Mouse (Mus musculus) layer of hippocampus, adult 2 months (tissue): ENCODE data around the gene Rasa4. TPM values are rescaled to one million over a fixed set of nuclear protein-coding genes. Genes with fewer than 3 reads are reported as not detected.
"Not testable (repeated sequence)": the region's sequence is repeated elsewhere in the genome, so short reads cannot be mapped to it uniquely, and the experiment has no call there.

Experiments used
- DNase-seq, 2 experiments: peaks; one replicate each; pipeline ENCODE4 v3.0.0; 2022; ENCODE audit warnings: low spot score in 2 of 2
- H3K27ac ChIP-seq: fragments of 200-600 bp; 2 replicates; pipeline ENCODE4 v1.8.1; 2022
- H3K4me3 ChIP-seq: fragments of 200-600 bp; 2 replicates; pipeline ENCODE4 v1.8.1; 2022; ENCODE audit warnings: mild to moderate bottlenecking
- CTCF ChIP-seq: fragments of 200-600 bp; conservative IDR thresholded peaks from 2 replicates; pipeline ENCODE4 v1.8.1; 2022; ENCODE audit warnings: antibody characterized with exemption, mild to moderate bottlenecking, moderate library complexity
- total RNA-seq, 2 experiments: library from RNA; stranded (reverse); gene quantifications; 2 replicates each; pipeline ENCODE4 v1.2.3; 2021

Gene Rasa4
- total RNA-seq, 2 experiments from 2014 or later = 2.9 to 4.2 TPM

- no peak overlapping the region; the same call in 1 of the 2 replicates for H3K27ac ChIP-seq
- peak; percentile 98 for TF ChIP-seq CTCF
- DNase-seq = peak; percentile 53 to 75
Observed at GRCm38 (mm10) chr5:136102099-136102820, 18.5 kb downstream of the Rasa4 start.

GRCm38 (mm10) chr5:136104511-136104910 is 20.8 kb downstream of the Rasa4 start:
- TF ChIP-seq CTCF = peak; percentile 64
- no peak overlapping the region for H3K4me3 ChIP-seq
- H3K27ac ChIP-seq = no peak overlapping the region
- DNase-seq = no peak

More at GRCm38 (mm10) chr5:136102099-136102820, 18.5 kb downstream of the Rasa4 start:
- peak overlapping the region; percentile 54 for H3K4me3 ChIP-seq

GRCm38 (mm10) chr5:136108486-136108885 is 24.8 kb downstream of the Rasa4 start:
- no peak overlapping the region for H3K27ac ChIP-seq
- DNase-seq = no peak
- TF ChIP-seq CTCF = no peak
- no peak overlapping the region for H3K4me3 ChIP-seq

- Histone ChIP-seq H3K27ac (no peak overlapping the region), H3K4me3 (no peak overlapping the region)
- DNase-seq = no peak
- TF ChIP-seq CTCF = no peak
Observed at GRCm38 (mm10) chr5:136109042-136109441, 25.3 kb downstream of the Rasa4 start.

- not testable (repeated sequence) for DNase-seq, H3K27ac ChIP-seq, H3K4me3 ChIP-seq
Observed at GRCm38 (mm10) chr5:136113546-136113945, 29.8 kb downstream of the Rasa4 start.

GRCm38 (mm10) chr5:136115891-136116783 is 32.4 kb downstream of the Rasa4 start, which contains the start of gene Polr2j:
TSS of gene Polr2j (plus strand) at chr5:136116631.
- peak; percentile 99; the same call in 1 of the 2 replicates for TF ChIP-seq CTCF
- peak; percentile 96 to 99 for DNase-seq
- Histone ChIP-seq H3K27ac (peak within 1 kb of the TSS; percentile 93), H3K4me3 (peak within 1 kb of the TSS; percentile 94)

- TF ChIP-seq CTCF = no peak
- Histone ChIP-seq H3K27ac (peak overlapping the region; percentile 93), H3K4me3 (peak overlapping the region; percentile 94)
- no peak for DNase-seq
Observed at GRCm38 (mm10) chr5:136116784-136117112, 33.0 kb downstream of the Rasa4 start.

GRCm38 (mm10) chr5:136122165-136122564 is 38.4 kb downstream of the Rasa4 start:
- H3K4me3 ChIP-seq = no peak overlapping the region
- TF ChIP-seq CTCF = no peak

GRCm38 (mm10) chr5:136135571-136136291 is 52.0 kb downstream of the Rasa4 start, which contains the start of the genes Lrwd1 and Alkbh4:
TSS of gene Lrwd1 (minus strand) at chr5:136136074.
TSS of gene Alkbh4 (plus strand) at chr5:136136146.
- Histone ChIP-seq H3K27ac (peak within 1 kb of the TSS; percentile 81), H3K4me3 (peak within 1 kb of the TSS; percentile 73)
- peak; percentile 82 for TF ChIP-seq CTCF
- DNase-seq = peak; percentile 95 to 96

More at GRCm38 (mm10) chr5:136122165-136122564, 38.4 kb downstream of the Rasa4 start:
- no peak overlapping the region for H3K27ac ChIP-seq
- no peak for DNase-seq

- peak overlapping the region; percentile 81 for H3K27ac ChIP-seq
- H3K4me3 ChIP-seq = peak overlapping the region; percentile 73
- DNase-seq = no peak
- TF ChIP-seq CTCF = no peak
Observed at GRCm38 (mm10) chr5:136136292-136136990, 52.7 kb downstream of the Rasa4 start.

GRCm38 (mm10) chr5:136137658-136138274 is 54.0 kb downstream of the Rasa4 start:
- DNase-seq = peak; percentile 30 to 44
- peak; percentile 81 for TF ChIP-seq CTCF

More at GRCm38 (mm10) chr5:136137658-136138274, 54.0 kb downstream of the Rasa4 start:
- no peak overlapping the region for H3K4me3 ChIP-seq
- H3K27ac ChIP-seq = no peak overlapping the region
